Mouse (Mus musculus) heart, adult 10 weeks (tissue): ENCODE results near the gene Gm43191. TPM values are rescaled to one million over a fixed set of nuclear protein-coding genes. Genes with fewer than 3 reads are reported as not detected.

Experiments used
- polyA plus RNA-seq: library from polyadenylated mRNA; stranded (reverse); fragments of 350-450 nt; fragmentation: Illumina TruSeq; extraction: RNeasy Lipid Tissue Mini Kit (QIAGEN cat#74804); gene quantifications from one replicate; pipeline ENCODE4 v1.2.3, GENCODE M21; 2014; ENCODE audit warnings: low read depth, low replicate concordance

Gm43191 gene
- polyA plus RNA-seq: not detected

DNA sequence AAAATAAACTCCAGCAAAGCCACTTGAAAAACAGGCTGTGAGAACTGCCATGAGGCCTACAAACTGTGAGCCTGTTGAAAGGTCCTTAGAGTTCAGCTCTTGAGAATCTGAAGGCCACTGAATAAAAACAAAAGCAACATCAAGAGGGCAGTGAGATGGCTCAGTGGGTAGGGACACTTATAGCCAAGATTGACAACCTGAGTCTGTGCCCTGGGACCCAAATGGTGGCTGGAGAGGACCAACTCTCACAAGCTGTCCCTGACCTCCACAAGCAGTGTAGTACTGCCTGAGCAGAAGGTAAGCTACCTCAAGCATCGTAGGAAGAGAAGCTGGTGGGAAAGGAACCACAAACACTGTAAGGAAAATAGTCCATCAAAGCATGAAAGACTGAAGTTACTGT, at the start of gene Gm43191:
Gm43191 (minus strand) TSS at position 101 of the 400 bp plus-strand sequence.

DNA sequence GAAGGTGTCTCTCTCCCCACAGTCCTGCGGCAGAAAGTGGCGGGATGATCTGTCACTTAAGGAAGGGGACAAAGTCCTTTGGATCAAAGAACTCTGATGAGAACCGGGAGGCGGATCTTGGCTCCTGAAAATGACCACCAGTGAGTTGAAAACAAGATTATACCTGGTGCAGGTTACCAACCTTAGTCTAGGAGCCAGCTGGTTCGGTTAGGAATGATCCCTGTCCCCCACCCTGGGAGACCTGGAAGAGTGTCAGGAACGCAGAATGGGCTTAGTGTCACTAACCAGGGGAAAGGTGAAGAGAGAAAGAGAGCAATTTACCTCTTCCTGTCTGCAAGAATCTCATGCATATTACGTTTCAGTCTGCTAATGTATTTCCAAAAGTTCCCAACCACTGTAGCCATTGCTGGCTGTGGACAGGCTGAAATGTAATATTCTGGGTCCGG, 31.4 kb upstream of the Gm43191 start, which contains the start of gene Slc35a3:
Slc35a3 (minus strand) TSS at position 396 of the 446 bp plus-strand sequence.

DNA sequence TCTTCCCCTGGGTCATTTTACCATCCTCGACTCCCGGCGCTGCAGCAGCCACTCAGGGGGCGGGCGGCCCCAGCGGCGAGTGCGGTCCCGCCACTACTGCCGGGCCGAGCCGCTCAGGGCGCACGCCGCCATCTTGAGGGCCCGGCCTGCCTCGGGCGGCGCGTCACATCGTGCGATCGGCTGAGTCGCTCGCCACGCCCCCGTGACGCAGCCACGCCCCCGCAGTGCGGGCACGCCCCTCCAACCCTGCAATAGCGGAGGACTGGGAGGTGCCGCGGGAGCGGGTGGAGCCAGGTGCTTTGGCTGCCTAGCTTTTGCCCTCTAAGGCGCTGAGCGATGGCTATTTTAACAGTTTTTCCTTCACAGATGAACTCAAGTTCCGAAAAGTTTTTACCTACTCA, 18.6 kb downstream of the Gm43191 start, which contains the start of gene Mfsd14a:
Mfsd14a (minus strand) TSS at position 215 of the 401 bp plus-strand sequence.

DNA sequence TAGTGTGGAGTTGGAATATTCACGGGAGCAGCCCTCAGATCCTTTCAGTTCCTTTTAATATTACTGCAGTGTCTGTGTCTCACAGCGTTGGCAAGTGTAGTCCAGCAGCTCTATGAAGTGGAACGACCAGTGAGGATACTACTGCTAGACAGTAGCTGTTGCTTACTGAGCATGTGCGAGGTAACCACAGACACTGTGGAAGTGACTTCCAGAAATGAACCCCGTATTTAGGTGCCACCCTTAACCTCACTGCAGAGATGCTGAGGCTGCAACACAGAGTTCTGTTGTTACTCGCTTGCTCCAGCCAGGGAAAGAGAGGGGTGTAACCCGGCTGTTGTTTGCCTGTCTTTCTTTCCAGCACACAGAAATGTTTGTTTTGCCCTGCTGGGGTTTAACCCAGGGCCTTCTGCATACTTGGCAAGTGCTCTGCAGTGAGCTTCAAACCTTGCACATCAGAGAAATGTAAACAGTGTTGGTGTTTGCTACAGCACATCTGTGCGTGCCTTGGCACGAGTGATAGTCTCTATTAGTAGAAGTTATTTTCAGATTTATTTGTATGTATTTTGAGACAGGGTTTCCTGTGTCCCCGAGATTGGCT, 66.7 kb downstream of the Gm43191 start, which contains the start of gene Trmt13:
Trmt13 (minus strand) TSS at position 293 of the 598 bp plus-strand sequence.

DNA sequence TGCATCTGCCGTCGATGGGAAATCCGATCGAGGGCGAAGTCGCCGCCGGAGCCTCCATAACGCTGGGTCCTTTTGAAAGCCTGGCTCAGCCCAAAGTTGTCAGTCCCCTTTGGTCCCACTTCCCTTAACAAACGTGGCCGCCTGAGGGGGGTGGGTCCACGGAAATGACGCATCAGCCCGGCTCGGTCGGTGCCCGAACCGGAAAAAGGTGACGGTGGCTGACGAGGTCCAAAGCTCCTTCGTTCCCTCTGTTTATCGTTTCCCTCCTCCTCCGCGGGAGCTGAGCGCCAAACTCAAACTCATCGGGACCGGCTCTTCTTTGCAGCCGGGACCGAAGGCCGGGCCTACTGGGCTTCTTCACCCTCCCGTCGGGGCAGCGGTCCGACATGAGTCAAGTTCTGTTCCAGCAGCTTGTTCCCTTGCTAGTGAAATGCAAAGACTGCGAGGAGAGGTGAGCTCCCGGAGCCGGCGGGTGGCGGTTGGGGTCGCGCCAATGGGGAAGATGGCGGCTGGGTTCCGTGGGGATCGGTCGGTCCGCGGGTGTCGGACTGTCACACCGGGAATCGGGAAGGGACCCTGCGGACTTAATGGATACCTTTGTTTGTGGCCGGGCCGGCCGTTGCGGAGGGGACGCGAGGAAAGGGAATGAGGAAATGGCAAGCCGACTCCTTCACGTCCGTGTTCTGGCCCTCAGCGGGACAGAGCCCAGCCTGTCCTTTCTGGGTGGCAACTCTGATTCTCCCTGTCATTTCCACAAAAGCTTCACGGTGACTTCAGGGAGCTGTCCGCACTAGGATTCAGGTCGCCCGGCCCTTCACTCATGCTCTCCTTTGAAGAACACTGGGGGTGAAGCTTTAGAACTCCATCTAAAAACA, 86.1 kb downstream of the Gm43191 start, which contains the start of gene Sass6:
Sass6 (plus strand) TSS at position 255 of the 875 bp plus-strand sequence.

Other genes with a start within 250 kb of the Gm43191 start
- 19.4 TPM for gene Rtca, start 173.1 kb downstream of the Gm43191 start, polyA plus RNA-seq
- 66.1 TPM for gene Dbt, start 168.2 kb downstream of the Gm43191 start, polyA plus RNA-seq
- 93.1 TPM for gene Lrrc39, start 118.3 kb downstream of the Gm43191 start, polyA plus RNA-seq
- gene Sass6, start 86.3 kb downstream of the Gm43191 start, polyA plus RNA-seq: 1.8 TPM
- 8.4 TPM for gene Trmt13, start 66.7 kb downstream of the Gm43191 start, polyA plus RNA-seq
- gene Mfsd14a, start 18.6 kb downstream of the Gm43191 start, polyA plus RNA-seq: 22.6 TPM
- 11.2 TPM for gene Slc35a3, start 31.6 kb upstream of the Gm43191 start, polyA plus RNA-seq
- gene Agl, start 126.9 kb upstream of the Gm43191 start, polyA plus RNA-seq: 106 TPM
- 2.7 TPM for gene Frrs1, start 178.2 kb upstream of the Gm43191 start, polyA plus RNA-seq